Mouse (Mus musculus) lung, adult 2 months (tissue): ENCODE measurements around the gene Dusp3.

Experiments used
- CTCF ChIP-seq: fragments of 200-500 bp; IDR thresholded peaks from 2 replicates; pipeline ENCODE4 v1.5.1; 2011; ENCODE audit warnings: mild to moderate bottlenecking, low read length, control low read depth; ENCODE audit not compliant: insufficient read depth
- POLR2A ChIP-seq: fragments of 200-500 bp; IDR thresholded peaks from 2 replicates; pipeline ENCODE4 v1.6.1; 2011; ENCODE audit warnings: low read depth, mild to moderate bottlenecking, control low read depth, low read length, borderline replicate concordance; ENCODE audit errors: extremely low read depth

DNA sequence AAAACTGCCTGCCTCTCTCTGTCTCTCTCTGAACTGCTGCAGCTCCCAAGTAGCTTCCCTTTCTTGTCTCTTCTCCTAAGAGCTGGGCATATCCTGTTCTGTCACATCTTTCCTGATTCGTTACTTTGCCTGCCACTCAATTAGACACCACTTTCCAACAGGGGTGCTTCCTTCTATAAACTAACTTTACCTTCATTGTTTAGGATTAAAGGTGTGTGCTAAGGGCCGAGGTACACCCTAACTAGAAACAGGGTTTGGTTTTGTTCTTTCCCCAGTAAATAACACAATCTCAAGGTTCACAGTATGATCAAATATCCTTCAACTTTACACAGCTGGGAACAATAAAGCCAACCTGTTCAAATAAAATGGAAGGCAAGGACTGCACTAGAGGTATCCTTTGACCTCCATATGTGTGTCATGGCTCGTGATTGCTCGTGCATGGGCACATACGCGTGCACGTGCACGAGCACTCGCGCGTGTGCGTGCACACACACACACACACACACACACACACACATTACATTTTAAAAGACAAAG is 46.3 kb upstream of the Dusp3 start:
- TF ChIP-seq POLR2A (no peak), CTCF (no peak)
